Mouse (Mus musculus) hindbrain, embryonic 15.5 days (tissue): ENCODE measurements around the gene Amigo1. TPM values are rescaled to one million over a fixed set of nuclear protein-coding genes. Genes with fewer than 3 reads are reported as not detected.
A peak's percentile ranks its signal among the peaks of the same experiment; 100 is the strongest.

Source experiments
- ATAC-seq: fragments of 200-750 bp; cut with Nextera tagmentation; 2 replicates; pipeline ENCODE4 v1.8.0; 2017; ENCODE audit warnings: low read depth, moderate number of reproducible peaks, moderate TSS enrichment; ENCODE audit not compliant: low FRiP score
- H3K27ac ChIP-seq: fragments of 300-500 bp; sonication (generic); replicated peaks from 2 replicates; pipeline ENCODE4 v1.5.1; 2015; ENCODE audit warnings: mild to moderate bottlenecking, inconsistent platforms
- H3K27me3 ChIP-seq: fragments of 300-500 bp; sonication (generic); 2 replicates; pipeline ENCODE4 v1.6.1; 2015; ENCODE audit warnings: control low read depth, inconsistent platforms
- H3K36me3 ChIP-seq: fragments of 300-500 bp; sonication (generic); 2 replicates; pipeline ENCODE4 v1.6.1; 2015; ENCODE audit warnings: control low read depth, inconsistent platforms
- H3K4me1 ChIP-seq: fragments of 300-500 bp; sonication (generic); replicated peaks from 2 replicates; pipeline ENCODE4 v1.6.1; 2015; ENCODE audit warnings: control low read depth, inconsistent platforms
- H3K4me2 ChIP-seq: fragments of 300-500 bp; sonication (generic); 2 replicates; pipeline ENCODE4 v1.6.1; 2015; ENCODE audit warnings: moderate library complexity, mild to moderate bottlenecking, inconsistent platforms
- H3K4me3 ChIP-seq: fragments of 300-500 bp; sonication (generic); 2 replicates; pipeline ENCODE4 v1.5.1; 2015; ENCODE audit warnings: mild to moderate bottlenecking, inconsistent platforms
- H3K9ac ChIP-seq: fragments of 300-500 bp; sonication (generic); 2 replicates; pipeline ENCODE4 v1.6.1; 2015; ENCODE audit warnings: inconsistent platforms
- H3K9me3 ChIP-seq: fragments of 300-500 bp; sonication (generic); 2 replicates; pipeline ENCODE4 v1.6.1; 2016; ENCODE audit warnings: control low read depth, inconsistent platforms
- WGBS: fragments of 180-500 bp; shearing (Covaris S2); methylation state at CpG from one replicate; pipeline ENCODE4 v1.1.7; 2015; 5-methylcytosine and 5-hydroxymethylcytosine counted together
- polyA plus RNA-seq: library from polyadenylated mRNA; unstranded; fragments of >200 nt; fragmentation: Nextera tagmentation; extraction: Ambion mirVana; gene quantifications from 2 replicates; pipeline ENCODE4 v1.2.1, GENCODE M21; 2015

Gene Amigo1
- polyA plus RNA-seq, 1 experiment from 2014 or later: 16.6 TPM

- Histone ChIP-seq H3K4me1 (peaks cover 53% of the 10 kb centered on the region), H3K9ac (peak overlapping the region; percentile 57; the same call in 1 of the 2 replicates), H3K4me3 (peak overlapping the region; percentile 58), H3K4me2 (peak overlapping the region; percentile 92), H3K9me3 (no peaks in the 10 kb centered on the region), H3K36me3 (0 out of 2 replicates have a peak, but pooled peaks cover 3% of the 10 kb centered on the region), H3K27me3 (no peaks in the 10 kb centered on the region), H3K27ac (no peak overlapping the region)
- ATAC-seq: peak; percentile 33; the same call in 1 of the 2 replicates
- WGBS: 57% methylated on average over 20 of the region's 20 CpGs
Observed at GRCm38 (mm10) chr3:108187111-108187795, 1.1 kb downstream of the Amigo1 start.

- Histone ChIP-seq H3K4me1 (peaks cover 53% of the 10 kb centered on the region), H3K9me3 (no peaks in the 10 kb centered on the region), H3K36me3 (0 out of 2 replicates have a peak, but pooled peaks cover 3% of the 10 kb centered on the region), H3K27me3 (no peaks in the 10 kb centered on the region), H3K4me2 (0 out of 2 replicates have a peak overlapping the region, but pooled peaks have one; percentile 3), H3K27ac (no peak overlapping the region), H3K9ac (no peak overlapping the region), H3K4me3 (no peak overlapping the region)
- ATAC-seq: no peak
- 68% methylated on average over 9 of the region's 9 CpGs for WGBS
Observed at GRCm38 (mm10) chr3:108188716-108189490, 2.8 kb downstream of the Amigo1 start.

- H3K4me1 ChIP-seq: peaks cover 55% of the 10 kb centered on the region
Observed at GRCm38 (mm10) chr3:108189897-108190296, 3.8 kb downstream of the Amigo1 start.

GRCm38 (mm10) chr3:108193686-108194085 lies 7.6 kb downstream of the Amigo1 start:
- ATAC-seq: no peak
- no peak overlapping the region for H3K4me2 ChIP-seq
- 73% methylated on average over 4 of the region's 4 CpGs for WGBS
- H3K4me1 ChIP-seq: peaks cover 50% of the 10 kb centered on the region
- H3K9ac ChIP-seq: no peak overlapping the region
- H3K9me3 ChIP-seq: no peaks in the 10 kb centered on the region
- 0 out of 2 replicates have a peak, but pooled peaks cover 3% of the 10 kb centered on the region for H3K36me3 ChIP-seq
- no peak overlapping the region for H3K4me3 ChIP-seq
- no peak overlapping the region for H3K27ac ChIP-seq
- H3K27me3 ChIP-seq: no peaks in the 10 kb centered on the region

More at GRCm38 (mm10) chr3:108189897-108190296, 3.8 kb downstream of the Amigo1 start:
- no peak overlapping the region for H3K9ac ChIP-seq
- H3K9me3 ChIP-seq: no peaks in the 10 kb centered on the region
- WGBS: 70% methylated on average over 5 of the region's 5 CpGs
- ATAC-seq: no peak
- H3K27ac ChIP-seq: no peak overlapping the region
- no peak overlapping the region for H3K4me2 ChIP-seq
- no peak overlapping the region for H3K4me3 ChIP-seq
- no peaks in the 10 kb centered on the region for H3K27me3 ChIP-seq
- 0 out of 2 replicates have a peak, but pooled peaks cover 3% of the 10 kb centered on the region for H3K36me3 ChIP-seq

GRCm38 (mm10) chr3:108195287-108195686 lies 9.2 kb downstream of the Amigo1 start:
- H3K9ac ChIP-seq: no peak overlapping the region
- H3K9me3 ChIP-seq: no peaks in the 10 kb centered on the region
- WGBS: 81% methylated on average over 4 of the region's 4 CpGs
- H3K4me1 ChIP-seq: peaks cover 44% of the 10 kb centered on the region
- 0 out of 2 replicates have a peak, but pooled peaks cover 3% of the 10 kb centered on the region for H3K36me3 ChIP-seq
- no peak overlapping the region for H3K27ac ChIP-seq
- H3K4me3 ChIP-seq: no peak overlapping the region
- no peak for ATAC-seq
- H3K4me2 ChIP-seq: no peak overlapping the region
- H3K27me3 ChIP-seq: no peaks in the 10 kb centered on the region

GRCm38 (mm10) chr3:108195941-108196590 lies 9.9 kb downstream of the Amigo1 start:
- WGBS: 60% methylated on average over 7 of the region's 7 CpGs
- ATAC-seq: no peak
- peak overlapping the region; percentile 71 for H3K27ac ChIP-seq
- peaks cover 49% of the 10 kb centered on the region for H3K4me1 ChIP-seq
- no peak overlapping the region for H3K4me3 ChIP-seq
- H3K27me3 ChIP-seq: no peaks in the 10 kb centered on the region
- 0 out of 2 replicates have a peak, but pooled peaks cover 3% of the 10 kb centered on the region for H3K36me3 ChIP-seq
- no peak overlapping the region for H3K9ac ChIP-seq
- H3K4me2 ChIP-seq: peak overlapping the region; percentile 3; the same call in 1 of the 2 replicates
- no peaks in the 10 kb centered on the region for H3K9me3 ChIP-seq

GRCm38 (mm10) chr3:108197066-108197497 lies 10.9 kb downstream of the Amigo1 start:
- 0 out of 2 replicates have a peak overlapping the region, but pooled peaks have one; percentile 3 for H3K4me3 ChIP-seq
- no peaks in the 10 kb centered on the region for H3K27me3 ChIP-seq
- H3K36me3 ChIP-seq: peaks cover 3% of the 10 kb centered on the region; the same call in 1 of the 2 replicates
- WGBS: 12% methylated on average over 13 of the region's 14 CpGs
- peak; percentile 49 for ATAC-seq
- H3K4me1 ChIP-seq: peaks cover 47% of the 10 kb centered on the region
- no peaks in the 10 kb centered on the region for H3K9me3 ChIP-seq
- H3K4me2 ChIP-seq: peak overlapping the region; percentile 28
- H3K9ac ChIP-seq: no peak overlapping the region
- H3K27ac ChIP-seq: peak overlapping the region; percentile 71

GRCm38 (mm10) chr3:108199231-108199630 lies 13.1 kb downstream of the Amigo1 start:
- Histone ChIP-seq H3K27ac (no peak overlapping the region), H3K27me3 (no peaks in the 10 kb centered on the region), H3K36me3 (peaks cover 21% of the 10 kb centered on the region), H3K9ac (no peak overlapping the region), H3K4me3 (no peak overlapping the region), H3K4me1 (peaks cover 47% of the 10 kb centered on the region), H3K9me3 (no peaks in the 10 kb centered on the region), H3K4me2 (no peak overlapping the region)
- WGBS: 97% methylated on average over 6 of the region's 6 CpGs
- no peak for ATAC-seq

GRCm38 (mm10) chr3:108200329-108201323 lies 14.5 kb downstream of the Amigo1 start, which contains the start of gene Cyb561d1:
Gene Cyb561d1 (minus strand): TSS chr3:108201212.
- peak within 1 kb of the TSS; percentile 81 for H3K27ac ChIP-seq
- peak within 1 kb of the TSS; percentile 69 for H3K4me2 ChIP-seq
- no peaks in the 10 kb centered on the region for H3K9me3 ChIP-seq
- H3K27me3 ChIP-seq: no peaks in the 10 kb centered on the region
- H3K4me3 ChIP-seq: peak within 1 kb of the TSS; percentile 56
- WGBS: 3% methylated on average over 44 of the region's 44 CpGs
- H3K9ac ChIP-seq: peak within 1 kb of the TSS; percentile 55
- H3K4me1 ChIP-seq: peaks cover 39% of the 10 kb centered on the region
- peak; percentile 86 for ATAC-seq
- peaks cover 35% of the 10 kb centered on the region for H3K36me3 ChIP-seq

- Histone ChIP-seq H3K4me1 (peaks cover 20% of the 10 kb centered on the region), H3K9me3 (no peaks in the 10 kb centered on the region), H3K4me3 (no peak overlapping the region), H3K27me3 (no peaks in the 10 kb centered on the region), H3K9ac (no peak overlapping the region), H3K27ac (no peak overlapping the region), H3K4me2 (no peak overlapping the region), H3K36me3 (peaks cover 48% of the 10 kb centered on the region)
- no peak for ATAC-seq
Observed at GRCm38 (mm10) chr3:108202506-108202905, 16.4 kb downstream of the Amigo1 start.

GRCm38 (mm10) chr3:108203212-108203611 lies 17.1 kb downstream of the Amigo1 start:
- Histone ChIP-seq H3K9ac (no peak overlapping the region), H3K4me1 (peaks cover 23% of the 10 kb centered on the region)

More at GRCm38 (mm10) chr3:108203212-108203611, 17.1 kb downstream of the Amigo1 start:
- Histone ChIP-seq H3K27me3 (no peaks in the 10 kb centered on the region), H3K9me3 (no peaks in the 10 kb centered on the region), H3K27ac (no peak overlapping the region), H3K4me2 (no peak overlapping the region), H3K36me3 (peaks cover 48% of the 10 kb centered on the region), H3K4me3 (no peak overlapping the region)
- 94% methylated on average over 13 of the region's 13 CpGs for WGBS
- ATAC-seq: no peak
